Mouse (Mus musculus): ENCODE data around the gene Apoc4. TPM values are rescaled to one million over a fixed set of nuclear protein-coding genes. Genes with fewer than 3 reads are reported as not detected.

Apoc4 gene
- polyA plus RNA-seq, 1 experiment from 2014 or later = not detected

GRCm38 (mm10) chr7:19697949-19698906 lies 16.9 kb upstream of the Apoc4 start:
- Histone ChIP-seq H3K9me3 (no peaks in the 10 kb centered on the region), H3K27ac (replicated peaks) (peak overlapping the region; percentile 54), H3K4me1 (replicated peaks) (peaks cover 18% of the 10 kb centered on the region), H3K9ac (peak overlapping the region; percentile 30), H3K36me3 (no peaks in the 10 kb centered on the region; the same call in 1 of the 2 replicates), H3K27me3 (no peaks in the 10 kb centered on the region), H3K4me3 (peak overlapping the region; percentile 34), H3K4me2 (peak overlapping the region; percentile 58)
- WGBS = 3% methylated on average over 28 of the region's 28 CpGs
- no peak for ATAC-seq (ENCODE audit: low FRiP score, low read depth)

- ATAC-seq (ENCODE audit: low FRiP score, low read depth) = no peak
- 95% methylated on average over 34 of the region's 34 CpGs for WGBS
These were observed 15.1 kb upstream of the Apoc4 start for GRCm38 (mm10) chr7:19696336-19696873.

GRCm38 (mm10) chr7:19695881-19696280 lies 14.6 kb upstream of the Apoc4 start:
- 92% methylated on average over 6 of the region's 6 CpGs for WGBS
- no peaks in the 10 kb centered on the region for H3K27me3 ChIP-seq
- ATAC-seq (ENCODE audit: low FRiP score, low read depth) = no peak
- H3K36me3 ChIP-seq = no peaks in the 10 kb centered on the region
- H3K9ac ChIP-seq = no peak overlapping the region
- no peak overlapping the region for H3K4me2 ChIP-seq
- H3K9me3 ChIP-seq = no peaks in the 10 kb centered on the region
- no peak overlapping the region for H3K4me3 ChIP-seq
- H3K27ac ChIP-seq (replicated peaks) = no peak overlapping the region
- peaks cover 18% of the 10 kb centered on the region for H3K4me1 ChIP-seq (replicated peaks)

More at GRCm38 (mm10) chr7:19696336-19696873, 15.1 kb upstream of the Apoc4 start:
- Histone ChIP-seq H3K36me3 (no peaks in the 10 kb centered on the region), H3K4me1 (replicated peaks) (peaks cover 18% of the 10 kb centered on the region), H3K27ac (replicated peaks) (no peak overlapping the region), H3K27me3 (no peaks in the 10 kb centered on the region), H3K9me3 (no peaks in the 10 kb centered on the region), H3K9ac (no peak overlapping the region), H3K4me2 (no peak overlapping the region), H3K4me3 (no peak overlapping the region)

- Histone ChIP-seq H3K4me3 (no peak overlapping the region), H3K4me2 (no peak overlapping the region), H3K27ac (replicated peaks) (no peak overlapping the region), H3K36me3 (no peaks in the 10 kb centered on the region), H3K27me3 (no peaks in the 10 kb centered on the region), H3K4me1 (replicated peaks) (peaks cover 18% of the 10 kb centered on the region), H3K9me3 (no peaks in the 10 kb centered on the region), H3K9ac (no peak overlapping the region)
- ATAC-seq (ENCODE audit: low FRiP score, low read depth) = no peak
- WGBS = 53% methylated on average over 8 of the region's 8 CpGs
These were observed 13.9 kb upstream of the Apoc4 start for GRCm38 (mm10) chr7:19695213-19695594.

- Histone ChIP-seq H3K4me1 (replicated peaks) (peaks cover 17% of the 10 kb centered on the region), H3K4me2 (no peak overlapping the region), H3K36me3 (no peaks in the 10 kb centered on the region), H3K27me3 (no peaks in the 10 kb centered on the region), H3K27ac (replicated peaks) (no peak overlapping the region), H3K9me3 (no peaks in the 10 kb centered on the region), H3K9ac (no peak overlapping the region), H3K4me3 (no peak overlapping the region)
- no peak for ATAC-seq (ENCODE audit: low FRiP score, low read depth)
- 87% methylated on average over 10 of the region's 10 CpGs for WGBS
These were observed 13.3 kb upstream of the Apoc4 start for GRCm38 (mm10) chr7:19694336-19695212.

- Histone ChIP-seq H3K4me2 (no peak overlapping the region), H3K4me3 (no peak overlapping the region), H3K27ac (replicated peaks) (peak overlapping the region; percentile 16; the same call in 1 of the 2 replicates), H3K36me3 (no peaks in the 10 kb centered on the region), H3K4me1 (replicated peaks) (peaks cover 6% of the 10 kb centered on the region), H3K9ac (no peak overlapping the region), H3K9me3 (no peaks in the 10 kb centered on the region), H3K27me3 (no peaks in the 10 kb centered on the region)
- peak; percentile 60 for ATAC-seq (ENCODE audit: low FRiP score, low read depth)
- WGBS = 21% methylated on average over 10 of the region's 10 CpGs
These were observed 12.1 kb upstream of the Apoc4 start for GRCm38 (mm10) chr7:19693421-19693820.

GRCm38 (mm10) chr7:19691873-19692865 lies 10.9 kb upstream of the Apoc4 start, which contains the start of gene Apoc1:
Gene Apoc1 (minus strand): TSS chr7:19692660.
- H3K27me3 ChIP-seq = no peaks in the 10 kb centered on the region
- no peaks in the 10 kb centered on the region for H3K36me3 ChIP-seq
- no peak within 1 kb of the TSS for H3K4me3 ChIP-seq
- H3K4me1 ChIP-seq (replicated peaks) = no peaks in the 10 kb centered on the region
- no peak within 1 kb of the TSS for H3K4me2 ChIP-seq
- WGBS = 54% methylated on average over 28 of the region's 28 CpGs
- H3K27ac ChIP-seq (replicated peaks) = peak within 1 kb of the TSS; percentile 16; the same call in 1 of the 2 replicates
- ATAC-seq (ENCODE audit: low FRiP score, low read depth) = no peak
- H3K9ac ChIP-seq = no peak within 1 kb of the TSS
- no peaks in the 10 kb centered on the region for H3K9me3 ChIP-seq

- H3K4me1 ChIP-seq (replicated peaks) = no peaks in the 10 kb centered on the region
- H3K27me3 ChIP-seq = no peaks in the 10 kb centered on the region
- H3K9me3 ChIP-seq = no peaks in the 10 kb centered on the region
- H3K4me3 ChIP-seq = no peak overlapping the region
- no peak for ATAC-seq (ENCODE audit: low FRiP score, low read depth)
- H3K4me2 ChIP-seq = no peak overlapping the region
- H3K36me3 ChIP-seq = no peaks in the 10 kb centered on the region
- no peak overlapping the region for H3K27ac ChIP-seq (replicated peaks)
- no peak overlapping the region for H3K9ac ChIP-seq
- WGBS = 80% methylated on average over 6 of the region's 6 CpGs
These were observed 10.2 kb upstream of the Apoc4 start for GRCm38 (mm10) chr7:19691434-19691833.

GRCm38 (mm10) chr7:19690845-19691244 lies 9.6 kb upstream of the Apoc4 start:
- Histone ChIP-seq H3K9me3 (no peaks in the 10 kb centered on the region), H3K4me3 (no peak overlapping the region), H3K36me3 (no peaks in the 10 kb centered on the region), H3K27ac (replicated peaks) (no peak overlapping the region), H3K9ac (no peak overlapping the region), H3K27me3 (no peaks in the 10 kb centered on the region), H3K4me1 (replicated peaks) (no peaks in the 10 kb centered on the region), H3K4me2 (no peak overlapping the region)
- WGBS = 91% methylated on average over 4 of the region's 4 CpGs
- ATAC-seq (ENCODE audit: low FRiP score, low read depth) = no peak

- H3K27ac ChIP-seq (replicated peaks) = no peak overlapping the region
- no peak for ATAC-seq (ENCODE audit: low FRiP score, low read depth)
- WGBS = 100% methylated on average over 2 of the region's 2 CpGs
- H3K4me3 ChIP-seq = no peak overlapping the region
- H3K4me2 ChIP-seq = no peak overlapping the region
- H3K9me3 ChIP-seq = no peaks in the 10 kb centered on the region
- no peaks in the 10 kb centered on the region for H3K27me3 ChIP-seq
- no peaks in the 10 kb centered on the region for H3K36me3 ChIP-seq
- H3K4me1 ChIP-seq (replicated peaks) = no peaks in the 10 kb centered on the region
- no peak overlapping the region for H3K9ac ChIP-seq
These were observed 7.3 kb upstream of the Apoc4 start for GRCm38 (mm10) chr7:19688611-19689010.

GRCm38 (mm10) chr7:19688101-19688500 lies 6.8 kb upstream of the Apoc4 start:
- Histone ChIP-seq H3K36me3 (no peaks in the 10 kb centered on the region), H3K27ac (replicated peaks) (no peak overlapping the region), H3K27me3 (no peaks in the 10 kb centered on the region), H3K4me1 (replicated peaks) (no peaks in the 10 kb centered on the region), H3K4me2 (no peak overlapping the region), H3K9ac (no peak overlapping the region), H3K4me3 (no peak overlapping the region), H3K9me3 (no peaks in the 10 kb centered on the region)
- 92% methylated on average over 10 of the region's 10 CpGs for WGBS
- no peak for ATAC-seq (ENCODE audit: low FRiP score, low read depth)

Measured in hindbrain, embryonic 15.5 days (tissue).